Mouse (Mus musculus) limb, embryonic 12.5 days (tissue): ENCODE measurements around the gene Gm28230. TPM values are rescaled to one million over a fixed set of nuclear protein-coding genes. Genes with fewer than 3 reads are reported as not detected.

Experiments used
- ATAC-seq: fragments of 200-750 bp; cut with Nextera tagmentation; 2 replicates; pipeline ENCODE4 v1.8.0; 2017; ENCODE audit warnings: low read depth, moderate TSS enrichment; ENCODE audit not compliant: insufficient number of reproducible peaks, insufficient read depth, low FRiP score, low TSS enrichment
- H3K27ac ChIP-seq: fragments of 300-500 bp; sonication (generic); 2 replicates; pipeline ENCODE4 v1.5.1; 2016; ENCODE audit warnings: mild to moderate bottlenecking, moderate library complexity
- H3K27me3 ChIP-seq: fragments of 300-500 bp; sonication (generic); 2 replicates; pipeline ENCODE4 v1.6.1; 2016; ENCODE audit warnings: mild to moderate bottlenecking, moderate library complexity
- H3K36me3 ChIP-seq: fragments of 300-500 bp; sonication (generic); 2 replicates; pipeline ENCODE4 v1.6.1; 2016; ENCODE audit warnings: mild to moderate bottlenecking, moderate library complexity
- H3K4me1 ChIP-seq: fragments of 300-500 bp; sonication (generic); replicated peaks from 2 replicates; pipeline ENCODE4 v1.6.1; 2016
- H3K4me2 ChIP-seq: fragments of 300-500 bp; sonication (generic); 2 replicates; pipeline ENCODE4 v1.6.1; 2016; ENCODE audit warnings: mild to moderate bottlenecking, moderate library complexity
- H3K4me3 ChIP-seq: fragments of 300-500 bp; sonication (generic); replicated peaks from 2 replicates; pipeline ENCODE4 v1.5.1; 2016; ENCODE audit warnings: mild to moderate bottlenecking
- H3K9ac ChIP-seq: fragments of 300-500 bp; sonication (generic); replicated peaks from 2 replicates; pipeline ENCODE4 v1.6.1; 2016; ENCODE audit warnings: mild to moderate bottlenecking, moderate library complexity
- H3K9me3 ChIP-seq: fragments of 300-500 bp; sonication (generic); 2 replicates; pipeline ENCODE4 v1.6.1; 2016; ENCODE audit warnings: mild to moderate bottlenecking, moderate library complexity
- WGBS: fragments of 180-500 bp; shearing (Covaris S2); methylation state at CpG from one replicate; pipeline ENCODE4 v1.1.7; 2016; 5-methylcytosine and 5-hydroxymethylcytosine counted together
- polyA plus RNA-seq: library from polyadenylated mRNA; unstranded; fragments of >200 nt; fragmentation: Nextera tagmentation; extraction: Ambion mirVana; gene quantifications from 2 replicates; pipeline ENCODE4 v1.2.1, GENCODE M21; 2016

Gm28230 gene
- polyA plus RNA-seq, 1 experiment from 2014 or later: 0.51 TPM

GRCm38 (mm10) chr2:74728303-74728680, 1.8 kb downstream of the Gm28230 start:
- H3K4me2 ChIP-seq: peak overlapping the region; percentile 86
- no peaks in the 10 kb centered on the region for H3K9me3 ChIP-seq
- H3K27ac ChIP-seq: no peak overlapping the region
- H3K9ac ChIP-seq: no peak overlapping the region
- ATAC-seq: no peak
- H3K4me3 ChIP-seq: 0 out of 2 replicates have a peak overlapping the region, but pooled peaks have one; percentile 42
- 24% methylated on average over 13 of the region's 13 CpGs for WGBS
- H3K27me3 ChIP-seq: peaks cover 95% of the 10 kb centered on the region
- H3K4me1 ChIP-seq: peaks cover 35% of the 10 kb centered on the region
- H3K36me3 ChIP-seq: no peaks in the 10 kb centered on the region

DNA sequence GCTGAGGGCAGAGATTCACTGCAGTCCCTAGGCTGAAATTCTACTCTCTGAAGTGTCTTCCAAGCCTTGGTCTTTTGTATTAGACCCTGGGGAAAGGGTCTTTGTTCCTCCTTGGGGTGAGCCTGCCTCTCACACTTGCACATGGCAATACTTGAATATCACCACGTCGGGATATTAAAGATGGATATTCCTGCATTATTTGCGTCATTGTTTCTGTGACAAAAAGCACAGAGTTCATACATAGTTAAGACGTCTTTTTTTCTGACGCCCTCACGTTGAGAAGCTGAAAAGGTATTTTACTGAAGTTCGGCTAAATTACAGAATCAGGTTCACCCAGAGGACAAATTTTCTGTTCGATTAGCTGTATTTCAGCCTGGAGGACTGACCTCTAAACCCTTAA, 3.8 kb downstream of the Gm28230 start:
- no peak for ATAC-seq
- H3K27ac ChIP-seq: no peak overlapping the region
- no peaks in the 10 kb centered on the region for H3K9me3 ChIP-seq
- no peak overlapping the region for H3K4me3 ChIP-seq
- no peak overlapping the region for H3K9ac ChIP-seq
- H3K27me3 ChIP-seq: peaks cover 91% of the 10 kb centered on the region
- H3K36me3 ChIP-seq: no peaks in the 10 kb centered on the region
- peaks cover 44% of the 10 kb centered on the region for H3K4me1 ChIP-seq
- no peak overlapping the region for H3K4me2 ChIP-seq
- WGBS: 21% methylated on average over 8 of the region's 8 CpGs

GRCm38 (mm10) chr2:74731055-74731454, 4.5 kb downstream of the Gm28230 start:
- Histone ChIP-seq H3K36me3 (no peaks in the 10 kb centered on the region), H3K4me3 (no peak overlapping the region), H3K9ac (no peak overlapping the region), H3K27me3 (peaks cover 91% of the 10 kb centered on the region), H3K9me3 (no peaks in the 10 kb centered on the region), H3K4me1 (peaks cover 51% of the 10 kb centered on the region), H3K4me2 (no peak overlapping the region), H3K27ac (no peak overlapping the region)
- no peak for ATAC-seq

GRCm38 (mm10) chr2:74731799-74732512, 5.4 kb downstream of the Gm28230 start:
- Histone ChIP-seq H3K4me1 (peaks cover 52% of the 10 kb centered on the region), H3K4me2 (peak overlapping the region; percentile 55; the same call in 1 of the 2 replicates), H3K4me3 (no peak overlapping the region), H3K9me3 (no peaks in the 10 kb centered on the region), H3K27me3 (peaks cover 90% of the 10 kb centered on the region), H3K9ac (no peak overlapping the region), H3K36me3 (no peaks in the 10 kb centered on the region), H3K27ac (no peak overlapping the region)
- 13% methylated on average over 9 of the region's 9 CpGs for WGBS
- no peak for ATAC-seq

DNA sequence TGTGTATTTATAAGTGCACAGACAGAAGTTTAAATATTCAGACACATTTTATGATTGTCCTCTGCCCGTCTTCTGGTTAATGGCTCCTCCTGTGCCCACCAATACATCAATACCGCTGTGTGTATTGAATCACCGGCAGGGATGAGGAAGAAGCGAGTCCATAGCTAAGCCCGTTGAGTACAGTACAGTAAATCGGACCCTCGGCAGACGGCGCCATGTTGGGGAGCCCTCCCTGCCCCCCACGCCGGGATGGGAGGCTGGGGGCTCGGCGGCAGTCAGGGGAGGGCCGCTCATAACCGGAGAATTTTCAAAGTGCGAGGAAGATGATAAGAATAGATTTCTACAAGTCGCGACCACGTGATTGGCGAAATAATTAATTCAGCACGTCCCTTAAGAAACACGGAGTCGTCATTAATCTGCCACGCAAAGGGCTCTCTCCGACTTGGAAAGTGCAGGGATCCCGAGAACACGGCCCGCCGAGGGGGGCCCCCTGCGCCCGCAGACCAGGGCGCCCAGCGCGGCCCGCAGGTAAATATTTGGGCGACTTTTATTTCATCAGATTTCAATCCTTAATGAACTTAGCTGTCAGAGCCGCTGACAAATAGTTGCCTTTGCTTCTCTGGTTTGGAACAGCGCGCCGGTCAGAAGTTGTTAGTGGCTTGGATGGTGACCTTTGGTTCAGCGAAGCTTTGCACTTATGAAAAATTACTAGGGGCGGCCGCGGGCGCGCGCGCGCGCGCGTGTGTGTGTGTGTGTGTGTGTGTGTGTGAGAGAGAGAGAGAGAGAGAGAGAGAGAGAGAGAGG, 6.2 kb downstream of the Gm28230 start:
- H3K4me1 ChIP-seq: peaks cover 51% of the 10 kb centered on the region
- ATAC-seq: no peak
- 1% methylated on average over 52 of the region's 52 CpGs for WGBS
- H3K4me3 ChIP-seq: peak overlapping the region; percentile 28
- no peak overlapping the region for H3K27ac ChIP-seq
- H3K27me3 ChIP-seq: peaks cover 90% of the 10 kb centered on the region
- no peaks in the 10 kb centered on the region for H3K9me3 ChIP-seq
- no peaks in the 10 kb centered on the region for H3K36me3 ChIP-seq
- peak overlapping the region; percentile 55 for H3K4me2 ChIP-seq
- H3K9ac ChIP-seq: peak overlapping the region; percentile 12; the same call in 1 of the 2 replicates

DNA sequence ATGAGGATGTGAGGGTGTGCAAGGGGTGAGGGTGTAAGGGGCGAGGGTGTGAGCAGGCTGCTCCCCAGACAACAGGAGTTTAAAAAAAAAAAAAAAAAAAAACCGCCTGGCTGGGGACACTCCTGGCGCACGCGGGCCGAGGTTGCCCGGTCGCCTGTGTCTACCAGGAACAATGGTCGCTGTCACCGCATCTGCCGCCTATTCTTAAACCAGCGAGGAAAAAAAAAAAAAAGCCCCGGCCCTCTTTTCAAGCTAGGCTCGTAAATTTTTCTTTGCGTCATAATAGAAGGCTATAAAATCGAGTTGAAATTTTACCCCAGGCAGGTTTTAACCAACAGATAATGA, 6.8 kb downstream of the Gm28230 start:
- peaks cover 51% of the 10 kb centered on the region for H3K4me1 ChIP-seq
- H3K4me2 ChIP-seq: peak overlapping the region; percentile 55
- H3K27ac ChIP-seq: no peak overlapping the region
- H3K27me3 ChIP-seq: peaks cover 90% of the 10 kb centered on the region
- H3K9me3 ChIP-seq: no peaks in the 10 kb centered on the region
- 2% methylated on average over 16 of the region's 16 CpGs for WGBS
- H3K4me3 ChIP-seq: peak overlapping the region; percentile 28
- H3K9ac ChIP-seq: no peak overlapping the region
- ATAC-seq: no peak
- H3K36me3 ChIP-seq: no peaks in the 10 kb centered on the region

GRCm38 (mm10) chr2:74733765-74734164, 7.2 kb downstream of the Gm28230 start:
- Histone ChIP-seq H3K36me3 (no peaks in the 10 kb centered on the region), H3K27me3 (peaks cover 90% of the 10 kb centered on the region), H3K9me3 (no peaks in the 10 kb centered on the region), H3K4me3 (no peak overlapping the region), H3K4me1 (peaks cover 53% of the 10 kb centered on the region), H3K9ac (no peak overlapping the region), H3K4me2 (no peak overlapping the region), H3K27ac (no peak overlapping the region)
- ATAC-seq: no peak
- WGBS: 6% methylated on average over 6 of the region's 6 CpGs

DNA sequence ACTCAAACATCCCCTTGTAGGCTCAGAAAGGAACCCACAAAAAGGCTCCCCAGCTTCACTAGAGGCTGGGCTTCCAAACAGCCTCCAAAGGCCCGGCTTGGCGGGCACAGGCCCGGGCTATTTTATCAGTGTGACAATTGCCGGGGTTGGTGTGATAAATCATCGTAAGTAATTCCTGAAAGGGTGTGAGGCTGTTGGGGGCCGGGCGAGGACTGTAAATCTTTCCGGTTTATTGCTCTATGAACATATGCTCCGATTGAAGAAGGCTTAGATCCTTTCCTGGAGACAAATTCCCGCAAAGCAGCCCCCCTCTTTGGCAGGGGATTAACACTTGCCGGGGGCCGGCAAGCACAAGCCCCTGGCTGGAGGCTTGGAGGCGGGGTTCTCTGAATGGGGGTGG, 7.9 kb downstream of the Gm28230 start:
- ATAC-seq: no peak
- WGBS: 5% methylated on average over 13 of the region's 13 CpGs
- peaks cover 60% of the 10 kb centered on the region for H3K4me1 ChIP-seq
- H3K9ac ChIP-seq: no peak overlapping the region
- H3K27me3 ChIP-seq: peaks cover 91% of the 10 kb centered on the region
- H3K36me3 ChIP-seq: no peaks in the 10 kb centered on the region
- no peak overlapping the region for H3K4me3 ChIP-seq
- H3K27ac ChIP-seq: no peak overlapping the region
- no peaks in the 10 kb centered on the region for H3K9me3 ChIP-seq
- no peak overlapping the region for H3K4me2 ChIP-seq

DNA sequence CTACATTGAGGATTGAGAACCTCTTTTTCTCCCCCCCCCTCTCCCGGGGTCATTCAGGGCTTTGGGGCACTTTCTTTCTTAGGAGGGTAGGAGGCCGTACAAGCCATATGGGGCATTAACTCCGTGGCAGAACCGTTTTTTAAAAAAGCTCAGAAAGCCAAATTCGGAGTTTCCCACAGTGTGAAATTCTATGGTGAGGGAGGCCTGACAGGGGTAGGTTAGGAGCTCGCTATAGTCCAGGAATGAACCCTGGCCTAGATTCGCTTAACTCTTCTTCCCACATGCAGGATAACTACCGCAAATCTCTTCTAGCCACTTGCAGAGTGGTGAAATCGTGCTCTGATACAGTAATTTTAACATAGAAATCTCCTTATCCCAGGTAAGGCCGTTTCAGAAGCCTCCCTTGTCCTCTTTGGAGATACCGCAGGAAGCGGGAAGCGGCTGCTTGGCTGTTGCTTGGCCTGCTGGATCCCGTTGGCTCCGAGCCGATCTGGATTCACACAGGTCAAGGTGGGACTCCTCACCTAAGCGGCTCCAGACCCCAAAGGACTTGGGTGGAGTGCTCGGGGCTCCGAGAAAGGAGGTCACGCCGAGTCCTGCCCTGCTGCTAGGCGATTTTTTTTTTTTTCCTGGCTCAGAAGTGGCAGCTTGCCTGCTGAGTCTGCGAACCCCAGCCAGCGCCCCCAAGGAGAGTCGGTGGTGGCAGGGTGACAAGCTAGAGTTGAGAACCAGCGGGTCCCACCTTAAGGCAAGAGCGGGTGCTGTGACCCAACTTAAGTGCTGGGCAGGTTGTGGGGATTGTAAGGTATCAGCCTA, 8.7 kb downstream of the Gm28230 start:
- WGBS: 10% methylated on average over 27 of the region's 27 CpGs
- Histone ChIP-seq H3K36me3 (no peaks in the 10 kb centered on the region), H3K27me3 (peaks cover 94% of the 10 kb centered on the region), H3K9ac (no peak overlapping the region), H3K4me3 (peak overlapping the region; percentile 26; the same call in 1 of the 2 replicates), H3K27ac (no peak overlapping the region), H3K9me3 (no peaks in the 10 kb centered on the region), H3K4me1 (peaks cover 65% of the 10 kb centered on the region), H3K4me2 (0 out of 2 replicates have a peak overlapping the region, but pooled peaks have one; percentile 46)
- ATAC-seq: no peak

DNA sequence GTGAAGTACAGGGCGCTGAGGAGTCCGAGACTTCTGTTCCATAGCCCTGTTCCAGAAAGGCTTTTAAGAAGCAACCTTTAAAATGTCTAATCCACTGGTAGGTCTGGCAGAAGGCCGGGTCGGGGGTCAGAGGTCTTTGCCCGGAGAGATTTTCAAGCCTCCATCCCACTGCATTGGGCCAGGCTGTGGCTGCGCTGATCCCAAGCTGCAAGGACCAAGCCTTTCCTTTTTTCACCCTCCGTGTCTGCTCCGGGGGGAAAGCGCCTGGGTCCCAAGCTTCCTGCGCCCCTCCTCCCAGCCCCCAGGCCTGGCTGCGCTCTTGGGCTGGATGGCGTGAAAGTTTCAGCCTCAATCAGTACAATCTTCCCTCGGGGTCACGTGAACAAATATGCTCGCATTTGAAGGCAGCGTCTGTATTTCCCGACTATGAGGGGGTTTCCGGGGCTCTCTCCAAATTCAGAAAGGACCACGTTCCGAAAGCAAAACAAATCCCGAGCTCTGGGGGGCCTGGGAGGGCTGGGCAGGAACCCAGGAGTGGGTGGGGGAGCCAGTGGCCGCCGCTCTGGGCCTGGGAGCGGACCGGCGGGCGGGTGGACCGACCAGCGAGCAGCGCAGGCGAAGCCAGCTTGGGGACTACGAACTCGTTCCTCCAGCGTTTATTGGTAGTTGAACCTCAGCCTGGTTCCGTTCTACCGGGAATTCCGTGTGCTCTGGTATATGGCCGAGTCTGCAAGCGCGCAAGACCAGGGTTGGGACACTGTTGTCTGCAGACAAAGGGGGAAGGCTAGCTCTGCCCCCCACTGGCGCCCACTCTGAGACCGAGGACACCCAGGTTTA, 9.5 kb downstream of the Gm28230 start:
- no peaks in the 10 kb centered on the region for H3K36me3 ChIP-seq
- peak overlapping the region; percentile 46 for H3K4me2 ChIP-seq
- 1% methylated on average over 42 of the region's 42 CpGs for WGBS
- H3K9ac ChIP-seq: 0 out of 2 replicates have a peak overlapping the region, but pooled peaks have one; percentile 23
- peaks cover 94% of the 10 kb centered on the region for H3K27me3 ChIP-seq
- H3K4me3 ChIP-seq: peak overlapping the region; percentile 26
- H3K27ac ChIP-seq: no peak overlapping the region
- ATAC-seq: no peak
- peaks cover 74% of the 10 kb centered on the region for H3K4me1 ChIP-seq
- H3K9me3 ChIP-seq: no peaks in the 10 kb centered on the region
